11 mouse cellular contexts compared by ENCODE assay signal in genomic region chr11:54071726-54072445, GRCm38 (mm10). TPM values are rescaled to one million over a fixed set of nuclear protein-coding genes. Genes with fewer than 3 reads are reported as not detected.
A peak's percentile ranks its signal among the peaks of the same experiment; 100 is the strongest.
DNase-seq lines count a peak whose midpoint lies in the region; ATAC-seq lines count a peak whose summit lies in the region.
"Had no signal": no experiment of that assay in that cellular context is flagged by ENCODE, and none has a peak within 500 bp of the region (broad histone marks: within the 10 kb centered on the region; RNA-seq: fewer than 3 reads in every experiment).

No protein-coding gene starts in this region.

- no peak overlapping the region for H3K9ac ChIP-seq in kidney, embryonic 14.5 days (ENCODE audit: low read depth, low read length)
- H3K9ac ChIP-seq in midbrain, embryonic 13.5 days (replicated peaks) = no peak overlapping the region
- no peak overlapping the region for H3K9ac ChIP-seq in midbrain, embryonic 15.5 days
- H3K9ac ChIP-seq: limb, embryonic 12.5 days had no signal

- no peaks in the 10 kb centered on the region for H3K36me3 ChIP-seq in kidney, embryonic 14.5 days (ENCODE audit: control insufficient read depth, insufficient read depth, low read length)
- no peaks in the 10 kb centered on the region for H3K36me3 ChIP-seq in midbrain, embryonic 13.5 days
- no peaks in the 10 kb centered on the region for H3K36me3 ChIP-seq in midbrain, embryonic 15.5 days (replicated peaks)
- H3K36me3 ChIP-seq: limb, embryonic 12.5 days had no signal

- no peak overlapping the region for H3K27ac ChIP-seq in kidney, embryonic 14.5 days (ENCODE audit: low read depth, low read length)
- H3K27ac ChIP-seq in midbrain, embryonic 13.5 days = no peak overlapping the region
- no peak overlapping the region for H3K27ac ChIP-seq in midbrain, embryonic 15.5 days
- H3K27ac ChIP-seq: limb, embryonic 12.5 days had no signal

- DNase-seq in kidney, adult 11 months = peak; percentile 12
- peak; percentile 60 for DNase-seq in ZHBTc4 (ENCODE audit: low read depth, low spot score)
- DNase-seq in adrenal gland, postnatal 10 days = peak; percentile 87
- DNase-seq in heart, postnatal 14 days = peak; percentile 49 to 65
- DNase-seq: kidney, postnatal 36 days; thymus, postnatal 14 days had no signal

- H3K9me3 ChIP-seq in kidney, embryonic 14.5 days (ENCODE audit: control insufficient read depth, low read length) = no peaks in the 10 kb centered on the region
- H3K9me3 ChIP-seq in midbrain, embryonic 13.5 days = no peaks in the 10 kb centered on the region
- no peaks in the 10 kb centered on the region for H3K9me3 ChIP-seq in midbrain, embryonic 15.5 days
- H3K9me3 ChIP-seq: limb, embryonic 12.5 days had no signal

- intact Hi-C loops in heart, postnatal 14 days (cut with DNase I) = no loop called here

- no peak overlapping the region for H3K4me2 ChIP-seq in kidney, embryonic 14.5 days (replicated peaks; ENCODE audit: low read depth, low read length)
- H3K4me2 ChIP-seq in midbrain, embryonic 13.5 days (replicated peaks) = no peak overlapping the region
- no peak overlapping the region for H3K4me2 ChIP-seq in midbrain, embryonic 15.5 days
- H3K4me2 ChIP-seq: limb, embryonic 12.5 days had no signal

- WGBS in kidney, embryonic 14.5 days = 94% methylated on average over 5 of the region's 5 CpGs
- 89% methylated on average over 5 of the region's 5 CpGs for WGBS in midbrain, embryonic 13.5 days
- 89% methylated on average over 5 of the region's 5 CpGs for WGBS in midbrain, embryonic 15.5 days

- H3K4me3 ChIP-seq in kidney, embryonic 14.5 days (ENCODE audit: low read length) = no peak overlapping the region
- no peak overlapping the region for H3K4me3 ChIP-seq in midbrain, embryonic 13.5 days (replicated peaks)
- no peak overlapping the region for H3K4me3 ChIP-seq in midbrain, embryonic 15.5 days
- H3K4me3 ChIP-seq: limb, embryonic 12.5 days had no signal

- H3K27me3 ChIP-seq in kidney, embryonic 14.5 days (ENCODE audit: control insufficient read depth, insufficient read depth, low read length) = no peaks in the 10 kb centered on the region
- H3K27me3 ChIP-seq in midbrain, embryonic 13.5 days = peaks cover 9% of the 10 kb centered on the region
- H3K27me3 ChIP-seq in midbrain, embryonic 15.5 days (replicated peaks) = no peaks in the 10 kb centered on the region
- H3K27me3 ChIP-seq: limb, embryonic 12.5 days had no signal

- no peak for ATAC-seq in kidney, embryonic 14.5 days (ENCODE audit: low FRiP score, low TSS enrichment)
- ATAC-seq in midbrain, embryonic 13.5 days = no peak
- ATAC-seq in midbrain, embryonic 15.5 days (replicated peaks) = no peak

- peaks cover 21% of the 10 kb centered on the region for H3K4me1 ChIP-seq in kidney, embryonic 14.5 days (ENCODE audit: control insufficient read depth, insufficient read depth, low read length)
- peaks cover 19% of the 10 kb centered on the region for H3K4me1 ChIP-seq in midbrain, embryonic 13.5 days (replicated peaks)
- peaks cover 14% of the 10 kb centered on the region for H3K4me1 ChIP-seq in midbrain, embryonic 15.5 days

RNA-seq across cellular contexts. Expression of gene Pdlim4, which starts 3.1 kb away (rescaled TPM):
- 52.1 and 54.6 TPM in 2 replicates for polyA plus RNA-seq in kidney, embryonic 14.5 days (2014; fragmentation: Nextera tagmentation; extraction: Ambion mirVana)
- total RNA-seq in adrenal gland, postnatal 10 days (2021) = 10 to 100 TPM; 14.3 to 23.9 TPM
- 10 to 100 TPM; 29.9 to 33.2 TPM for total RNA-seq in heart, postnatal 14 days (2021)
- polyA plus RNA-seq in midbrain, embryonic 13.5 days (2015; fragmentation: Nextera tagmentation; extraction: Ambion mirVana) = 23.0 and 23.7 TPM in 2 replicates
- polyA plus RNA-seq in midbrain, embryonic 15.5 days (2015; fragmentation: Nextera tagmentation; extraction: Ambion mirVana) = 22.3 and 26.8 TPM in 2 replicates
- total RNA-seq: MEL had no signal

RNA-seq across cellular contexts. Expression of gene P4ha2, which starts 28.0 kb away (rescaled TPM):
- polyA plus RNA-seq in kidney, embryonic 14.5 days (2014; fragmentation: Nextera tagmentation; extraction: Ambion mirVana) = 19.3 and 25.1 TPM in 2 replicates
- total RNA-seq in adrenal gland, postnatal 10 days (2021) = 10 to 100 TPM; 18.6 to 20.1 TPM
- 10 to 100 TPM; 43.3 to 46.4 TPM for total RNA-seq in heart, postnatal 14 days (2021)
- polyA plus RNA-seq in midbrain, embryonic 13.5 days (2015; fragmentation: Nextera tagmentation; extraction: Ambion mirVana) = 6.0 and 7.8 TPM in 2 replicates
- 10.0 and 10.3 TPM in 2 replicates for polyA plus RNA-seq in midbrain, embryonic 15.5 days (2015; fragmentation: Nextera tagmentation; extraction: Ambion mirVana)

RNA-seq across cellular contexts. Expression of gene Slc22a4, which starts 44.0 kb away (rescaled TPM):
- 0.99 and 1.4 TPM in 2 replicates for polyA plus RNA-seq in kidney, embryonic 14.5 days (2014; fragmentation: Nextera tagmentation; extraction: Ambion mirVana)
- total RNA-seq in adrenal gland, postnatal 10 days (2021) = 1 to 10 TPM; 3.3 to 4.2 TPM
- 1 to 10 TPM; 3.5 to 4.7 TPM for total RNA-seq in heart, postnatal 14 days (2021)
- polyA plus RNA-seq in midbrain, embryonic 13.5 days (2015; fragmentation: Nextera tagmentation; extraction: Ambion mirVana) = 1.0 and 1.3 TPM in 2 replicates
- 3.3 and 4.0 TPM in 2 replicates for polyA plus RNA-seq in midbrain, embryonic 15.5 days (2015; fragmentation: Nextera tagmentation; extraction: Ambion mirVana)

Comparison
In these comparisons a context has a peak if more than half of its experiments do, and no peak if none do; other contexts are left out.
1. DNase-seq: peak in every context shown above with its lines; median percentile 87 in adrenal gland, postnatal 10 days; 60 in ZHBTc4; 57 in heart, postnatal 14 days; 12 in kidney, adult 11 months.